Mouse (Mus musculus) adrenal gland, postnatal 14 days (tissue): ENCODE measurements at regions not wholly inside any gene's neighbourhood (a gene's known extent, or its start where the extent isn't known, plus 50 kb on each side); places are given as distances from the start of the nearest gene placed in this dataset.

ENCODE experiments used
- DNase-seq: peaks from one replicate; pipeline ENCODE4 v3.0.0; 2021; ENCODE audit warnings: mixed read lengths

GRCm38 (mm10) chr8:117890211-117890610 lies 88.5 kb upstream of the Mphosph6 start:
- DNase-seq: no peak

- DNase-seq: no peak
Observed at GRCm38 (mm10) chr8:117881414-117881973, 79.8 kb upstream of the Mphosph6 start.

DNA sequence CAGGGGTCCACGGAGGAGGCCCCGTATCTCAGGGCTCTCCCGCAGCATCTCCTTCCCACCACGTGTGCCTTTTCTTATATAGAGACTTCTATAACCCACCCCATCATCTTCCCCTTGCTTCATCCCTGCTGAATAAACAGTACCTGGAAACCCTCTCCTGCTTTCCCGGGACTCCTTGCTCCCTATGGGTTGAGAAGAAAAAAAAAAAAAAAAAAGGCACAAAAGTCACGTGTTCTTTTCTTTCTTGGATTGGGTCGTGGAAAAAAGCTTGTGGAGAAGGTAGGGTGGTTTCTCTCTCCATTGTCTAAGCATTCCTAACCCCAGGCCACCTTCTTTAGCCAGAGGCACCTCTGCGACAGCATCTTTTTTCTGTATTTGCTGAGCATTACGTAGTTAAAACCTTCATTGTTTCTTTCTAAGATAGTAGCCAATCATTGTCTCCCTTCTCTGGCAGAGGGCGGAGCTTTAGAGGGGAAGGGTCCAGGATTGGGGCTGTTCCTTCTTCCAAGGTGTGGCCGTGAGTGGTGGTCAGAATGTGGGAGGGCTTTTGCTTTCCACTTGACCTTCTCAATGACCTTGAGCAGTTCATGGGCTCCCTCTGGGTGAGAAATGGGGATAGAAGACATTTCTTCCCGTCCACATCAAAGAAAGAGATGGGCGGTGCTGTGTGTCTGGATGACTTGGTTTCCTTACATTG lies 78.7 kb upstream of the Mphosph6 start:
- DNase-seq: no peak

DNA sequence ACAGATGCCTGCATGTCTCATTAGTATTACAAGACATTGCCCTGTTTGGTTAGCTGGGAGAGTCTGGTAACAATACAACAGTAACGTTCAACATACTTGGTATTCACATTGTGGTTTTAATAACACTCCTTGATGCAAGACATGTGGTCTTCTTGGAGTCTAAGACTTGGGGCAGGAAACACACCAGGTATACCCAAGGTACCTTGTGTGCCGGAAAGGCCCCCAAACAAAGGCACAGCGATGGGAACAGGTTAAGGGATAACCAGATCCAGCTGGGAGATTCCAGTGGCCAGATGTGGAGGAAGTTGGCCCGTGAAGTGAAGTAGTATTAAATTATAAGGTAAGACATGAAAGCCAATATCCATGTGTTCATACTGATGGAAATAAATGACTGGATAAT lies 71.9 kb upstream of the Mphosph6 start:
- DNase-seq: no peak

DNA sequence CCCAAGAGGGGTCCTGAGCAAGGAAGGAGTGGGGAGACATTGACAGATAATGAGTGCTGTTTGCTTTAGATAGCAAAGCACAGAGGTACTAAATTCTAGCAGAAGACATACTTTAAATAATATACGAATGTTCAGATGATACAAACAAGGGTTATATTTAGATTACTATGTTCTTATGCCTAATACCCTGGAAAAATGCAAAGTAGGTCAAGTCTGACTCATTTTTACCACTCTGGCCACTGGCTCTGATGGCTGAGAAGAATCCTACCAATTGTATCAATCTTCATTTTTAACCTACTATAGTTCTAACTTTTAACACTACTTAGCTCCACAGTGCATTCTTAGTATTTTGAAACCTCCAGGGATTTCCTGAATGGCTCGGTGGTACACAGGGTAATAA lies 65.4 kb upstream of the Mphosph6 start:
- no peak for DNase-seq

- no peak for DNase-seq
Observed at GRCm38 (mm10) chr8:117865014-117865413, 63.3 kb upstream of the Mphosph6 start.

DNA sequence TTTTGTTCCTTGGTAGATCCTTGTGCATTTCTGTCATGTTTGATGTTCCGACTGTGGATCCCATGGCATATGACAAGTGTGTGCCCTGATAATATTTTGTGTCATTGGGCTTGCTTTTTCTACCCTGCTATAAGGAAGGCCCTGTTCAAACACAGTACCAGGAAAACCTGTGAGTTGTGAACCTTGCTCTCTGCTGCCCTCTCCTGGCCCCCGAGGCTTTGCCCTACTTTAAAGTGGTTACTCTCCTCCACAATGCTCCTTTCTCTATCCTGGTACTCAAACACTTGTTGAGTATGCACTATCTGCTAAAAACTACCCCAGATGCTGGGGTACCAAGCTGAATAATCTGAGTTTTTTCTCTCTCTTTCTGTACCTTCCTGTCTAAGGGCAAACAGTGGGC lies 62.1 kb upstream of the Mphosph6 start:
- peak; percentile 71 for DNase-seq

DNA sequence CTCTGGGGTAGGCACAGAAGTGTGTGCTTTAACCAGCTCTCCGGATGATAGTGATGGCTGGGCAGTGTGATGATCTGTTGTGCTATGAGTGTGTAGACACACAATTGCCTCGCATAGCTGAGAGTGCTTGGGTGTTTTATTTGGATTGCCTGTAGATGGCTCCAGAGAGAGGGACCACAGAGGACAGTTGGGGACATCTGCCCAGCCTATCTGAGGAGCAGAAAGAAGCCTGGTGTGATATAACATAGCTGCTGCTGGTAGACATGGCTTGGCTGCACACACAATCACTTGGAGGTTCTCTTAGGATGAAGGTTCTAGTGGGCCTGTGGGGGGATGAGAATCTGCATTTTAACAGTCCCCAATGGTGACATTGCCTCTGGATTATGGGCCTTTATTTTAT lies 60.6 kb upstream of the Mphosph6 start:
- no peak for DNase-seq

GRCm38 (mm10) chr8:117859734-117860133 lies 58.0 kb upstream of the Mphosph6 start:
- DNase-seq: no peak

- DNase-seq: no peak
Observed at GRCm38 (mm10) chr8:117859095-117859494, 57.4 kb upstream of the Mphosph6 start.

- no peak for DNase-seq
Observed at GRCm38 (mm10) chr8:117856121-117856520, 54.4 kb upstream of the Mphosph6 start.

DNA sequence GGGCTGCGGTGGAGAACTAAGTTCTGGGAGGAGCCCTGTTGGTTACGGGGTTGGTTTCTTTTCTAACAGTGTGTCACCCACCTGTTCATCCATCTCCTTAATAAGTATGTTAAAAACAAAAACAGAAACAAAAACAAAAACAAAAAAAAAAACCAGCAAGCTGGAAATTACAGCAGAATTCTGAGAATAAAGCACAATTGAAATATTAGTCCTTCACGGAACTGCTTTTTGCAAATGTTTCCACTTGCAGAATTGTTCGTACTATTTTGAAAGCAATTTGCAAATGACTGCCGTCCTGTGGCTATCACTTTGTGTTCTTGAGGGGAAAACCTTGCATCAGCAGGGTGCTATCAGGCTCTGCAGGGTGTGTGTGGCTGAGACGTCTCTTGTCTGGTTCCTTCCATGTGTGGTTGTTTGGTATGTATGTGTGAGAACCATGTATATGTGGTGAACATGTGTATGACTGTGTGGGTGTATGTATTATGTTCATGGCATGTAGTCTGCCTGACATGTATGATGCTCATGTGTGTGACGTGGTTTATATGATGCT lies 53.3 kb upstream of the Mphosph6 start:
- no peak for DNase-seq

GRCm38 (mm10) chr8:117854301-117854700 lies 52.6 kb upstream of the Mphosph6 start:
- DNase-seq: no peak

GRCm38 (mm10) chr8:117853408-117853807 lies 51.7 kb upstream of the Mphosph6 start:
- no peak for DNase-seq

- no peak for DNase-seq
Observed at GRCm38 (mm10) chr8:117852521-117852920, 50.8 kb upstream of the Mphosph6 start.
